Mouse (Mus musculus): ENCODE measurements around the gene Dram1. TPM values are rescaled to one million over a fixed set of nuclear protein-coding genes. Genes with fewer than 3 reads are reported as not detected.

The Dram1 gene
- total RNA-seq, 1 experiment, result 3.3 TPM

DNA sequence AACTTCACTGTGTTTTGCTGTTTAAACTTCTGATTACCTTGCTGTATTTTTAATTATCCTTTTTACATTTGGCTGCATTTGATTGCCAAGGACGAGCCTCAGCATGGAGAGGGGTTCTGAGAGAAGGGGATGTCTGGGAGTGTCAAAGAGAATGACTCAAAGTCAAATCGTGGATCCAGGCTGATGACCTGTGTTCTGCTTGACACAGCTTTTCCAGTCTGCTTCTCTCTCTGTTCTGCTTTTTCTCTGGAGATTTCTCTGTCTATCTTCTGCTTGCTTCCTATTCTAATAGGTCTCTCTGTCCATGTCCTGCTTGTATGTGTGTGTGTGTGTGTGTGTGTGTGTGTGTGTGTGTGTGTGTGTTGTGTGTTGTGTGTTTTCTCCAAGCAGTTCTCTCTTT is 30.9 kb upstream of the Dram1 start:
- Histone ChIP-seq H3K4me1 (ENCODE audit: control insufficient read depth in 2 of 2, insufficient read depth in 2 of 2, low read length in 2 of 2, poor library complexity in 1 of 2) (no peaks in the 10 kb centered on the region), H3K27ac (ENCODE audit: insufficient read depth, low read depth, low read length, poor library complexity, severe bottlenecking) (no peak overlapping the region), H3K9me3 (ENCODE audit: control insufficient read depth, insufficient read depth, low read depth, low read length) (no peaks in the 10 kb centered on the region), H3K4me3 (ENCODE audit: insufficient read depth in 1 of 2, low read depth in 1 of 2, low read length in 2 of 2, poor library complexity in 1 of 2, severe bottlenecking in 1 of 2) (no peak overlapping the region), H3K36me3 (ENCODE audit: control insufficient read depth, insufficient read depth, low read length, poor library complexity, severe bottlenecking) (peaks cover 2% of the 10 kb centered on the region; the same call in 1 of the 2 replicates), H3K9ac (ENCODE audit: insufficient read depth, low read depth, low read length, poor library complexity, severe bottlenecking) (no peak overlapping the region)
- in situ Hi-C loops (cut with MboI; ENCODE audit: low sequenced_read_pairs in 2 of 2, unreplicated experiment in 2 of 2), result no loop called here
- no peak for DNase-seq (ENCODE audit: low read depth, low spot score)
- TF ChIP-seq CHD2 (IDR thresholded peaks at IDR 0.05; ENCODE audit: low read depth, low read length), result no peak
- TF ChIP-seq ZC3H11A (IDR thresholded peaks at IDR 0.05; ENCODE audit: borderline replicate concordance, low read depth, low read length), result no peak
- TF ChIP-seq MAFK (IDR thresholded peaks at IDR 0.05; ENCODE audit: insufficient read depth, low read depth, low read length), result no peak
- TF ChIP-seq HCFC1 (IDR thresholded peaks at IDR 0.05; ENCODE audit: borderline replicate concordance, insufficient read depth, low read length), result no peak
- no peak for TF ChIP-seq ZNF384 (IDR thresholded peaks at IDR 0.05; ENCODE audit: low read depth, low read length)

DNA sequence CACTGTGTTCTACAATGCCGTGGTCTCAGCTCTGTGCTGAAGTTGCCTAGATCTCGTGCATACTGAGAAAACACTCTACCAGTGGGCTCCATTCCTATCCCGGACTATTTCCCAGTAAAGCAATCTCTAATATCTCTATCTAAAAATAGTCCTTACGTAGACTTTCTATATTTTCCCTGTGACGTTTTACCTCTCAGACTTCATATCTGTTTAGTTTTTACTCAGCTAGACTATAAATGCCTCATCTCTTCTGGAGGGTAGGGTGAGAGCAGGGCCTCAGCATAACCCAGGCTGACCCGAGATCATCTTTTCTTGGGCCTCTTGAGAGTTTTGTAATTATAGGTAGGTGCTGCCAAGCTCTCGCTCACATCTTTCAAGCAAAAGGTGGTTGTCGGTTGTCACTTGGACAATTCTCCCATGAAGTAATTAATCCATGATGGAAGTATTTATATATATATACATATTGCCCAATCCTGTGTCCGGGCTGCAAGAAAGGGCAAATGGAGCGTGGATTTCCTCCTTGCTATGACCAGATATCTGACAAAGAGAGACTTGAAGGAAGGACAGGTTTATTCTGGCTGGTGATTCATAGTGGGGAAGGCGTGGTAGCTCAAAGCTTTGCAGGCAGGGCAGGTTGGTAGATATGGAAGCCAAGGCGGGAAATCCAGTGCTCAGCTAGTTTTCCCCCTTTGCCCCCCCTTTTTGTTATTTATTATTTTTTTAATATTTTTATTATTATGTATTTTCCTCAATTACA is 29.2 kb upstream of the Dram1 start:
- no peaks in the 10 kb centered on the region for H3K36me3 ChIP-seq (ENCODE audit: control insufficient read depth, insufficient read depth, low read length, poor library complexity, severe bottlenecking)
- no peak overlapping the region for H3K9ac ChIP-seq (ENCODE audit: insufficient read depth, low read depth, low read length, poor library complexity, severe bottlenecking)
- no peak overlapping the region for H3K27ac ChIP-seq (ENCODE audit: insufficient read depth, low read depth, low read length, poor library complexity, severe bottlenecking)
- no peaks in the 10 kb centered on the region for H3K9me3 ChIP-seq (ENCODE audit: control insufficient read depth, insufficient read depth, low read depth, low read length)
- H3K4me3 ChIP-seq (ENCODE audit: insufficient read depth in 1 of 2, low read depth in 1 of 2, low read length in 2 of 2, poor library complexity in 1 of 2, severe bottlenecking in 1 of 2), result no peak overlapping the region
- no peaks in the 10 kb centered on the region for H3K4me1 ChIP-seq (ENCODE audit: control insufficient read depth in 2 of 2, insufficient read depth in 2 of 2, low read length in 2 of 2, poor library complexity in 1 of 2)
- DNase-seq (ENCODE audit: low read depth, low spot score), result no peak
- in situ Hi-C loops (cut with MboI; ENCODE audit: low sequenced_read_pairs in 2 of 2, unreplicated experiment in 2 of 2), result no loop called here
- TF ChIP-seq HCFC1 (IDR thresholded peaks at IDR 0.05; ENCODE audit: borderline replicate concordance, insufficient read depth, low read length) (no peak), ZC3H11A (IDR thresholded peaks at IDR 0.05; ENCODE audit: borderline replicate concordance, low read depth, low read length) (no peak), ZNF384 (IDR thresholded peaks at IDR 0.05; ENCODE audit: low read depth, low read length) (no peak), CHD2 (IDR thresholded peaks at IDR 0.05; ENCODE audit: low read depth, low read length) (no peak), MAFK (IDR thresholded peaks at IDR 0.05; ENCODE audit: insufficient read depth, low read depth, low read length) (no peak)

DNA sequence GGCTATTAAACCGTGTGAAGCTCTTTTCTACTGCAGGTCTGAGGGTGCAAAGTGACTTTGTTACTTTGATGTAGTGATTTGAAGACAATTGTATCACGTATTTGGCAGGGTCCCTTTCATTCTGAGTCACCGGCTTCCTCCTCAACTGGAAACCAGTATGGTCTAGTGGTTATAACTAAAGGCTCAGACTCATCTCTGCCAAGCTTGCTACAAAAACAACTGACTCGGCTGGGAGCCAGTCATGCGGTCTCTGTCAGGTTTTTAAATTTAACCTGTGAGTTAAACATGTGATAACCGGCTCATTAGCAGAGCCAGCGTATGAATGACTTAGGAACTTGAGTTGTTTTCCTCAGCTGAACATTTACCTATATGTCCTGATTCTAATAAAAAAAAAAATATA is 26.9 kb upstream of the Dram1 start:
- Histone ChIP-seq H3K4me3 (ENCODE audit: insufficient read depth in 1 of 2, low read depth in 1 of 2, low read length in 2 of 2, poor library complexity in 1 of 2, severe bottlenecking in 1 of 2) (no peak overlapping the region), H3K4me1 (ENCODE audit: control insufficient read depth in 2 of 2, insufficient read depth in 2 of 2, low read length in 2 of 2, poor library complexity in 1 of 2) (no peaks in the 10 kb centered on the region), H3K9ac (ENCODE audit: insufficient read depth, low read depth, low read length, poor library complexity, severe bottlenecking) (no peak overlapping the region), H3K27ac (ENCODE audit: insufficient read depth, low read depth, low read length, poor library complexity, severe bottlenecking) (no peak overlapping the region), H3K9me3 (ENCODE audit: control insufficient read depth, insufficient read depth, low read depth, low read length) (no peaks in the 10 kb centered on the region), H3K36me3 (ENCODE audit: control insufficient read depth, insufficient read depth, low read length, poor library complexity, severe bottlenecking) (no peaks in the 10 kb centered on the region)
- TF ChIP-seq ZNF384 (IDR thresholded peaks at IDR 0.05; ENCODE audit: low read depth, low read length) (no peak), CHD2 (IDR thresholded peaks at IDR 0.05; ENCODE audit: low read depth, low read length) (no peak)
- in situ Hi-C loops (cut with MboI; ENCODE audit: low sequenced_read_pairs in 2 of 2, unreplicated experiment in 2 of 2), result no loop called here
- DNase-seq (ENCODE audit: low read depth, low spot score), result no peak

DNA sequence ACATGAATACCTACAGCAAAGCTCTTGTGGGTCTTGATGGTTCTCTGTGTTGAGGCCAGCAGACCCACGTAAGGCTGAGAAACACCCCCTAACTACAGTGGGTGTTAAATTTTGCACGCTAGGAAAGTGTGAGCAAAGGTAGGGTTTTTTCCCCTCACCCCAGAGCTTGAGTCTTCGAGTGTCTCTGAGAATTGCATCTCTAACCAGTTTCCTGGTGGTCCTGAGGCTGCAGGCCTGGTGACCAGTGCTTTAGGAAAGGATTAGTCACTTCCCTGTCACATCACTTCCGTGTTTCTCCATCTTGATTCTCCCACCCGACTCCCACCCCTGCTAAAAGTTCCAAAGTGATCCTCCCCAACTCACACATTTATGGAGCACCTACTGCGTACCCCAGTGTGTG is 25.3 kb upstream of the Dram1 start:
- Histone ChIP-seq H3K4me3 (ENCODE audit: insufficient read depth in 1 of 2, low read depth in 1 of 2, low read length in 2 of 2, poor library complexity in 1 of 2, severe bottlenecking in 1 of 2) (no peak overlapping the region), H3K9ac (ENCODE audit: insufficient read depth, low read depth, low read length, poor library complexity, severe bottlenecking) (no peak overlapping the region), H3K36me3 (ENCODE audit: control insufficient read depth, insufficient read depth, low read length, poor library complexity, severe bottlenecking) (no peaks in the 10 kb centered on the region), H3K9me3 (ENCODE audit: control insufficient read depth, insufficient read depth, low read depth, low read length) (no peaks in the 10 kb centered on the region), H3K4me1 (ENCODE audit: control insufficient read depth in 2 of 2, insufficient read depth in 2 of 2, low read length in 2 of 2, poor library complexity in 1 of 2) (no peaks in the 10 kb centered on the region), H3K27ac (ENCODE audit: insufficient read depth, low read depth, low read length, poor library complexity, severe bottlenecking) (no peak overlapping the region)
- no peak for TF ChIP-seq MAFK (IDR thresholded peaks at IDR 0.05; ENCODE audit: insufficient read depth, low read depth, low read length)
- no peak for TF ChIP-seq ZC3H11A (IDR thresholded peaks at IDR 0.05; ENCODE audit: borderline replicate concordance, low read depth, low read length)
- TF ChIP-seq CHD2 (IDR thresholded peaks at IDR 0.05; ENCODE audit: low read depth, low read length), result no peak
- TF ChIP-seq HCFC1 (IDR thresholded peaks at IDR 0.05; ENCODE audit: borderline replicate concordance, insufficient read depth, low read length), result no peak
- no peak for DNase-seq (ENCODE audit: low read depth, low spot score)
- in situ Hi-C loops (cut with MboI; ENCODE audit: low sequenced_read_pairs in 2 of 2, unreplicated experiment in 2 of 2), result no loop called here

DNA sequence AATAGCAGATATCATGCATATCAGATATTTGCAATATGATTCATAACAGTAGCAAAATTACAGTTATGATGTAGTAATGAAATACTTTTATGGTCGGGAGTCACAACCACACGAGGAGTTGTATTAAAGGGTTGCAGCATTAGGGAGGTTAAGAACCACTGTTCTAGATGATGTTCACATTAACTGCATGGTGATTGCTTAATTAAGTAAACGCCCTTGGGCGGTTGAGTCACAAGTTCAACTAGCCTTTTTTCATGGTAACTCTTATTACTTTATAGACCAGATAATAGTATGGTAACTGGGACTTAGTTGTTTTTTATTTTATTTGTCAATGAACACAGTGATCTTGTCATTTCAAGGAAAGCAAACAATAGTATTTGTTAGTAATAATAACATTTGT is 24.1 kb upstream of the Dram1 start:
- H3K9ac ChIP-seq (ENCODE audit: insufficient read depth, low read depth, low read length, poor library complexity, severe bottlenecking), result no peak overlapping the region
- TF ChIP-seq HCFC1 (IDR thresholded peaks at IDR 0.05; ENCODE audit: borderline replicate concordance, insufficient read depth, low read length), result no peak
- no peak for TF ChIP-seq ZC3H11A (IDR thresholded peaks at IDR 0.05; ENCODE audit: borderline replicate concordance, low read depth, low read length)
- no peak for TF ChIP-seq MAFK (IDR thresholded peaks at IDR 0.05; ENCODE audit: insufficient read depth, low read depth, low read length)
- TF ChIP-seq CHD2 (IDR thresholded peaks at IDR 0.05; ENCODE audit: low read depth, low read length), result no peak
- no peak for TF ChIP-seq ZNF384 (IDR thresholded peaks at IDR 0.05; ENCODE audit: low read depth, low read length)

More for the DNA sequence above, 24.1 kb upstream of the Dram1 start:
- H3K36me3 ChIP-seq (ENCODE audit: control insufficient read depth, insufficient read depth, low read length, poor library complexity, severe bottlenecking), result no peaks in the 10 kb centered on the region
- H3K4me1 ChIP-seq (ENCODE audit: control insufficient read depth in 2 of 2, insufficient read depth in 2 of 2, low read length in 2 of 2, poor library complexity in 1 of 2), result no peaks in the 10 kb centered on the region
- no peak overlapping the region for H3K4me3 ChIP-seq (ENCODE audit: insufficient read depth in 1 of 2, low read depth in 1 of 2, low read length in 2 of 2, poor library complexity in 1 of 2, severe bottlenecking in 1 of 2)
- H3K27ac ChIP-seq (ENCODE audit: insufficient read depth, low read depth, low read length, poor library complexity, severe bottlenecking), result no peak overlapping the region
- in situ Hi-C loops (cut with MboI; ENCODE audit: low sequenced_read_pairs in 2 of 2, unreplicated experiment in 2 of 2), result no loop called here
- DNase-seq (ENCODE audit: low read depth, low spot score), result no peak
- no peaks in the 10 kb centered on the region for H3K9me3 ChIP-seq (ENCODE audit: control insufficient read depth, insufficient read depth, low read depth, low read length)

All from ES-E14 (cell line).